Mouse (Mus musculus): ENCODE data around the gene Ergic1.

- TF ChIP-seq CTCF (IDR thresholded peaks at IDR 0.05; ENCODE audit: insufficient read depth, low read length) (no peak), POLR2A (IDR thresholded peaks at IDR 0.05; ENCODE audit: borderline replicate concordance, extremely low read depth, low read depth, low read length) (no peak)
Observed at GRCm38 (mm10) chr17:26584558-26585136, 23.4 kb downstream of the Ergic1 start.

All from lung, adult 2 months (tissue).